Mouse (Mus musculus) liver, adult 2 months (tissue): ENCODE data around the gene Clba1. TPM values are rescaled to one million over a fixed set of nuclear protein-coding genes. Genes with fewer than 3 reads are reported as not detected.

Source experiments
- DNase-seq: peaks from one replicate; pipeline ENCODE4 v3.0.0-alpha.2; 2011; ENCODE audit warnings: low read depth, low spot score; ENCODE audit errors: extremely low read depth
- H3K27ac ChIP-seq: fragments of 200-500 bp; replicated peaks from 2 replicates; pipeline ENCODE4 v1.5.1; 2012; ENCODE audit warnings: low read depth, mild to moderate bottlenecking, control low read depth, inconsistent platforms, low read length; ENCODE audit not compliant: insufficient read depth
- H3K27me3 ChIP-seq: fragments of 200-500 bp; 2 replicates; pipeline ENCODE4 v1.6.1; 2012; ENCODE audit warnings: mild to moderate bottlenecking, moderate library complexity, low read length, inconsistent platforms; ENCODE audit not compliant: control insufficient read depth, insufficient read depth
- H3K36me3 ChIP-seq: fragments of 200-500 bp; 2 replicates; pipeline ENCODE4 v1.6.1; 2012; ENCODE audit warnings: low read length, inconsistent platforms; ENCODE audit not compliant: control insufficient read depth, insufficient read depth
- H3K4me1 ChIP-seq: fragments of 200-500 bp; 2 replicates; pipeline ENCODE4 v1.6.1; 2011; ENCODE audit warnings: low read length; ENCODE audit not compliant: control insufficient read depth, insufficient read depth
- H3K4me3 ChIP-seq: fragments of 200-500 bp; 2 replicates; pipeline ENCODE4 v1.5.1; 2011; ENCODE audit warnings: low read depth, mild to moderate bottlenecking, control low read depth, low read length, moderate library complexity; ENCODE audit not compliant: insufficient read depth
- H3K79me2 ChIP-seq: fragments of 200-500 bp; 2 replicates; pipeline ENCODE4 v1.6.1; 2012; ENCODE audit warnings: inconsistent platforms, mild to moderate bottlenecking, low read length, moderate library complexity; ENCODE audit not compliant: control insufficient read depth, insufficient read depth
- H3K9ac ChIP-seq: fragments of 200-500 bp; 2 replicates; pipeline ENCODE4 v1.6.1; 2012; ENCODE audit warnings: low read depth, mild to moderate bottlenecking, control low read depth, inconsistent platforms, low read length
- CTCF ChIP-seq: fragments of 200-500 bp; IDR thresholded peaks from 2 replicates; pipeline ENCODE4 v1.5.1; 2011; ENCODE audit warnings: low read depth, low read length, control low read depth
- POLR2A ChIP-seq: fragments of 200-500 bp; IDR thresholded peaks from 2 replicates; pipeline ENCODE4 v1.6.1; 2011; ENCODE audit warnings: low read length, control low read depth; ENCODE audit not compliant: insufficient read depth; ENCODE audit errors: extremely low read depth
- WGBS: fragments of 180-500 bp; shearing (Covaris S2); methylation state at CpG from one replicate; pipeline ENCODE4 v1.1.7; 2018; 5-methylcytosine and 5-hydroxymethylcytosine counted together
- polyA plus RNA-seq: library from polyadenylated mRNA; depleted of rRNA; stranded (reverse); fragments of >200 nt; gene quantifications from 2 replicates; pipeline ENCODE4 v1.2.3, GENCODE M21; 2012
- total RNA-seq: library from RNA; depleted of rRNA; stranded (reverse); fragments of >200 nt; gene quantifications from 2 replicates; pipeline ENCODE4 v1.2.3, GENCODE M21; 2014

Gene Clba1
- total and polyA plus RNA-seq, 2 experiments = 0.09 to 0.42 TPM

GRCm38 (mm10) chr12:112800476-112800875 is 8.3 kb upstream of the Clba1 start:
- H3K36me3 ChIP-seq = no peaks in the 10 kb centered on the region
- no peaks in the 10 kb centered on the region for H3K4me1 ChIP-seq
- no peak overlapping the region for H3K27ac ChIP-seq
- no peak overlapping the region for H3K9ac ChIP-seq
- DNase-seq = peak; percentile 12
- H3K4me3 ChIP-seq = no peak overlapping the region
- H3K27me3 ChIP-seq = peaks cover 8% of the 10 kb centered on the region
- H3K79me2 ChIP-seq = no peaks in the 10 kb centered on the region
- TF ChIP-seq POLR2A (no peak), CTCF (peak; percentile 77)
- 8% methylated on average over 4 of the region's 4 CpGs for WGBS

- Histone ChIP-seq H3K27ac (no peak within 1 kb of the TSS), H3K4me1 (no peaks in the 10 kb centered on the region), H3K27me3 (peaks cover 8% of the 10 kb centered on the region), H3K4me3 (peak within 1 kb of the TSS; percentile 32; the same call in 1 of the 2 replicates), H3K9ac (peak within 1 kb of the TSS; percentile 24; the same call in 1 of the 2 replicates), H3K79me2 (no peaks in the 10 kb centered on the region), H3K36me3 (no peaks in the 10 kb centered on the region)
- no peak for DNase-seq
- WGBS = 6% methylated on average over 58 of the region's 69 CpGs
- no peak for TF ChIP-seq CTCF
- TF ChIP-seq POLR2A = no peak
These were observed 6.6 kb upstream of the Clba1 start, which contains the start of gene Ahnak2 for GRCm38 (mm10) chr12:112801864-112802846. TSS of gene Ahnak2 (minus strand) at chr12:112802657.

GRCm38 (mm10) chr12:112802917-112803316 is 5.8 kb upstream of the Clba1 start:
- peaks cover 8% of the 10 kb centered on the region for H3K27me3 ChIP-seq
- H3K9ac ChIP-seq = no peak overlapping the region
- 65% methylated on average over 3 of the region's 3 CpGs for WGBS
- no peak for DNase-seq
- no peaks in the 10 kb centered on the region for H3K79me2 ChIP-seq
- no peaks in the 10 kb centered on the region for H3K36me3 ChIP-seq
- TF ChIP-seq CTCF (no peak), POLR2A (no peak)
- H3K4me3 ChIP-seq = no peak overlapping the region
- no peak overlapping the region for H3K27ac ChIP-seq
- H3K4me1 ChIP-seq = no peaks in the 10 kb centered on the region

- Histone ChIP-seq H3K36me3 (no peaks in the 10 kb centered on the region), H3K79me2 (no peaks in the 10 kb centered on the region), H3K27me3 (peaks cover 8% of the 10 kb centered on the region), H3K27ac (no peak overlapping the region), H3K4me3 (no peak overlapping the region), H3K9ac (no peak overlapping the region), H3K4me1 (no peaks in the 10 kb centered on the region)
- 37% methylated on average over 13 of the region's 13 CpGs for WGBS
- DNase-seq = no peak
- TF ChIP-seq CTCF = no peak
- TF ChIP-seq POLR2A = no peak
These were observed 4.7 kb upstream of the Clba1 start for GRCm38 (mm10) chr12:112804046-112804445.

GRCm38 (mm10) chr12:112806044-112806443 is 2.7 kb upstream of the Clba1 start:
- Histone ChIP-seq H3K36me3 (no peaks in the 10 kb centered on the region), H3K79me2 (no peaks in the 10 kb centered on the region), H3K27me3 (peaks cover 8% of the 10 kb centered on the region), H3K9ac (no peak overlapping the region), H3K27ac (no peak overlapping the region), H3K4me1 (no peaks in the 10 kb centered on the region), H3K4me3 (no peak overlapping the region)
- no peak for DNase-seq
- TF ChIP-seq CTCF = no peak
- TF ChIP-seq POLR2A = no peak
- WGBS = 84% methylated on average over 6 of the region's 6 CpGs

GRCm38 (mm10) chr12:112807796-112808195 is 941 bp upstream of the Clba1 start:
- Histone ChIP-seq H3K27ac (no peak overlapping the region), H3K4me3 (no peak overlapping the region), H3K27me3 (no peaks in the 10 kb centered on the region), H3K36me3 (no peaks in the 10 kb centered on the region), H3K9ac (no peak overlapping the region), H3K4me1 (no peaks in the 10 kb centered on the region), H3K79me2 (no peaks in the 10 kb centered on the region)
- no peak for DNase-seq
- 86% methylated on average over 4 of the region's 4 CpGs for WGBS
- TF ChIP-seq CTCF (no peak), POLR2A (no peak)
